Mouse (Mus musculus): ENCODE measurements around the gene Ina.
A peak's percentile ranks its signal among the peaks of the same experiment; 100 is the strongest.

The Ina gene

GRCm38 (mm10) chr19:47013340-47014158 is 949 bp upstream of the Ina start:
- no peak for DNase-seq (ENCODE audit: low spot score in 2 of 2)

DNA sequence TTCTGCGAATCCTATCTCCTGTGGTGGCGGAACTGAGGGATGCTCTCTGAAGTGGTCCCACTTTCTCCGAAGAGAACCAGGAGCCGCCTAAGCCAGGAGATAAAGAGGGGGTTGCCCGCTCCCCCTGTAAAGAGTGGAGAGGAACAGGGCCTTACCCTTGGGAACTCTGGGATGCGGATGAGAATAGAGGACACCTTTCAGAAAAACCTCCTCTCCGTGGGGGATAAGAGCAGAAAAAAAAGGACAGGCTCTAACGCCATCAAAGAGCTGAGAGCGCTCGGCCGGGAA is 395 bp upstream of the Ina start:
- no peak for DNase-seq (ENCODE audit: low spot score in 2 of 2)

DNA sequence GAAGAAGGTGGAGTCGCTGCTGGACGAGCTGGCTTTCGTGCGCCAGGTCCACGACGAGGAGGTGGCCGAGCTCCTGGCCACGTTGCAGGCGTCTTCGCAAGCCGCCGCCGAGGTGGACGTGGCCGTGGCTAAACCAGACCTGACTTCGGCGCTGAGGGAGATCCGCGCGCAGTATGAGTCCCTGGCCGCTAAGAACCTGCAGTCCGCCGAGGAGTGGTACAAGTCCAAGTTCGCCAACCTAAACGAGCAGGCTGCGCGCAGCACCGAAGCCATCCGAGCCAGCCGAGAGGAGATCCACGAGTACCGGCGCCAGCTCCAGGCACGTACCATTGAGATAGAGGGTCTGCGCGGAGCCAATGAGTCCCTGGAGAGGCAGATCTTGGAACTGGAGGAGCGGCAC is 898 bp downstream of the Ina start:
- DNase-seq (ENCODE audit: low spot score in 2 of 2), result no peak

DNA sequence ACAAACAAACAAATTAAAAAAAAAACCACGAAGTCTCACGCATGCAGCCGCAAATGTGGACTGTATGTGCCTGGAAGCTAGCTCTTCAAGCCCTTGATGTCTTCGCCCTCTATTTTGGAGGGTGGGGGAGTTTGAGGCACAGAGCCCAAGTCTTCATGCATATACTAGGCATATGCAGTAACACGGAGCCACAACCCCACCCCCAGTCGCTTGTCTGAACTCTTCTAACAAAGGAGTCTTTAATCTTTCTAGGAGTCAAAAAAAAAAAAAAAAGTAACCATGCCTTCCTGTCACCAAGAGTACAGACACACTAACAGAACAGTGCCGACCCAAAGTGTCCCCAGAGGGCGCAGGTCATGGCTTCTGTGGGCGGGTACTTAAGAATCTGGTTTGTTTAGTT is 1.5 kb downstream of the Ina start:
- no peak for DNase-seq (ENCODE audit: low spot score in 2 of 2)

DNA sequence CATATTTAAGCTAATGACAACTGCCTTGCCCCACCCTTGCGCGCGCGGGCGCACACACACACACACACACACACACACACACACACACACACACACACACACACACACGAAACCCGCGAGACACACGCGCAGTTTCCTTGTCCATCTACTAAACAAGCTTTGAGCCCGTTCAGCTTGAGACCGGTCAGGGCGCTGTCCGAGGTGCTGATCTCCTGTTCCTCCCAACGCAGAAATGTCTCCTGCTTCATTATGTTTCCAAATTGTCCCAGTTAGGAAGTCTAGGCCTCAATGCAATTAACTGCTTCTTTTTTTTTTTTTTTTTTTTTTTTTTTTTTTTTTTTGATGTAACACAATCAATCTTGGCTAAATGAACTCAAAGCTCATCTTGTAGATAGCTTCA is 2.0 kb downstream of the Ina start:
- DNase-seq (ENCODE audit: low spot score in 2 of 2), result peak; percentile 64 to 86

- no peak for DNase-seq (ENCODE audit: low spot score in 2 of 2)
Observed at GRCm38 (mm10) chr19:47017831-47018230, 3.3 kb downstream of the Ina start.

- no peak for DNase-seq (ENCODE audit: low spot score in 2 of 2)
Observed at GRCm38 (mm10) chr19:47018330-47018729, 3.8 kb downstream of the Ina start.

- DNase-seq (ENCODE audit: low spot score in 2 of 2), result no peak
Observed at GRCm38 (mm10) chr19:47019326-47019725, 4.8 kb downstream of the Ina start.

DNA sequence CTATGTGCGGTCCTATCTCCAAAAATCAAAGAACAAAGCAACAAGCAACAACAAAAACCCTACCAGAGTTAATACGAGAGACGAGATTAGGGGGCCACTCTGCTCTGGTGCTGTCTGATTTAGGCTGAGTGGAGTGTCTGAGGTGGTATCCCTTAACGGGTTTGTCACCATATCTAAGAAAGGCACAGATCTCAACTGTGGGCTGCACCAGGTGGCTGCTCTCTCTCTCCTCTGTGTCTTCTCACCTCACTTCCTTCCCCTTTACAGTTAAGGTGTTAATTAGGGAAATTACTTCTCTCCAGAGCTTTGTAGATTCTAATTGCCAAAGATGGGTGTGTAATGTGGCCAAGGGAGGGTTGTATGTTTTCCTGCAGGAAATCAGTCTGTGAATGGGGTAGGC is 8.2 kb downstream of the Ina start:
- DNase-seq (ENCODE audit: low spot score in 2 of 2), result no peak

GRCm38 (mm10) chr19:47023546-47023945 is 9.0 kb downstream of the Ina start:
- no peak for DNase-seq (ENCODE audit: low spot score in 2 of 2)

GRCm38 (mm10) chr19:47024954-47025353 is 10.5 kb downstream of the Ina start:
- DNase-seq (ENCODE audit: low spot score in 2 of 2), result no peak

DNA sequence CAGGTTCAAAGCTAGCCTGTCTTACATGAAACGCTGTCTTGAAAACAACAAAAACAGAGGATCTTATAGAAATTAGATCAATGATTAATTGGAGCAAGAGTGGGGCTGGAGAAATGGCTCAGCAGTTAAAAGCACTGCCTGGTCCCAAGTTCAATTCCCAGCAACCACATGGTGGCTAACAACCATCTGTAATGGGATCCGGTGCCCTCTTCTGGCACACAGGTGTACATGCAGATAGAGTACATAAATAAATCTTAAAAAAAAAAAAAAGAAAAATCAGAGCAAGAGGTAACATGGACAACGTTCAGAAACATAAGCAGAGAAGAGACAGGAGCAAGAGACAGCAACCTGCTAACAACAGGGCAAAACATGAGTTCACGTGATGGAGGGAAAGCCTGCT is 12.0 kb downstream of the Ina start:
- no peak for DNase-seq (ENCODE audit: low spot score in 2 of 2)

- no peak for DNase-seq (ENCODE audit: low spot score in 2 of 2)
Observed at GRCm38 (mm10) chr19:47029796-47030195, 15.3 kb downstream of the Ina start.

DNA sequence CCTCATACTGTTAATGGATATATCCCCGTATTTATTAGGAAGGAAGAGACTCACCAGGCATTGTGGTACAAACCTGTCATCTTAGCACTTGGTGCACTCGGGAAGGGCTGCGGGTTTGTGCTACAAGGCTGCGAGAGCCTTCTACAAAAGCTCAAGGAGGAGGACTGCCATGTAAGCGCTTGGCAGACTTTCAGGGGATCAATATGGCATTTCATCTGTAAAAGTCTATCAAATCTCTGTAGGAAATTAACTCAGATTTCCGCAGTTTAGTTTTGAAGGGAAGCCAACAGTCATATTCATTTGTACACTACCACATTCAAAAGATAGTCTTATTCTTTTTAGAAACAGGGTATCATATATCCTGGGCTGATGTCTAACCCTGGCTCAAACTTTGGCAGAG is 17.3 kb downstream of the Ina start:
- no peak for DNase-seq (ENCODE audit: low spot score in 2 of 2)

GRCm38 (mm10) chr19:47034916-47035315 is 20.4 kb downstream of the Ina start:
- DNase-seq (ENCODE audit: low spot score in 2 of 2), result no peak

GRCm38 (mm10) chr19:47036596-47036995 is 22.1 kb downstream of the Ina start:
- DNase-seq (ENCODE audit: low spot score in 2 of 2), result no peak

DNA sequence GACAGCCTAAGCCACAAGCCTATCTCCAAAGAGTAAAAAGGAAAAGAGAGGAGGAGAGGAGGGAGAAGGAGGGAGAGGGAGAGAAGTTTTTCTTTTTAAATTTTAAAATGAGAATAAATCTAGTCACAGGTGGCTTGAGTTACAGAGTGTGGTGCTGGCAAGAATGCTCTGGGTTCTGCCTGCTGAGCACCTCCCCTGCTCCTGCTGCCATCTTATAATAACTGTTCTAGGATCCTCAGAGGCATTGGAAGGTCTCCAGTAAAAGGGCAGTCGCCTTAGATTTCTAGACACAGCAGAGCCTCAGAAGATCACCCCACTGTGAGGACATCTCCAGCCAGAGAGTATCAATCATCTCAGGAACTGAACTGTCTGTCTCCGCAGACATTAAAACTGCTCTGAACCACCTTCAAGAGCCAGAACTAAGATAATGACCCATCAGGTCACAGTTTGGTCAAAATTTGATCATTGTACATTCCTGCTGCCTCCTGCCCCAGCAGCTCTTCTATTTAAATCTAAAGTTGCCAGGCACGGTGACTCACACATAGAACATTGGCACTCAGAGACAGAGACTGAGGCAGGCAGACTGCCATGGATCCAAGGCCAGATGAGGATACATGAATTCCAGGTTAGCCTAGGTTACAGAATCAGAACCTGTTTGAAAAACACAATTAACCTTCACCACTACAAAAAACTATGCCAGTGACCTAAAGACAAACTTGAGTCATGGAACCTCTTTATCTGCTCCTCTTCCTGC is 26.4 kb downstream of the Ina start:
- DNase-seq (ENCODE audit: low spot score in 2 of 2), result no peak

DNA sequence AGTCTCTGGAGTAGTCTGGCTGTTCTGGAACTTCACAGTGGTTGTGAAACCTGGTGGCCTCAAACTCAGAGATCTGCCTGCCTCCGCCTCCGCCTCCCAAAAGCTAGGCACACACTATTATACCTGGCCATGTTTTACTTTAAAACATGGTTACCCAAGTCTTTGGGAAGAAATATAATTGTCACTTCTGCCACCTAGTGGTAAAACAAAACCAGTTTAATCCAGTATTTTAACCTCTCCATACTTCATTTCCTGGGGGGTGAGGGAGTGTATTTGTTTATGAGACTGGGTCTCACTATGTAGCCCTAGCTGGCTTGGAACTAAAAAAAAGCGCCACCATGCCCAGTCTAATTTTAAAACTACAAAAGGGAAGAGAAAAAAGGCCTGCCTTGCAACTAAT is 29.1 kb downstream of the Ina start:
- no peak for DNase-seq (ENCODE audit: low spot score in 2 of 2)

GRCm38 (mm10) chr19:47046343-47046742 is 31.8 kb downstream of the Ina start:
- no peak for DNase-seq (ENCODE audit: low spot score in 2 of 2)

GRCm38 (mm10) chr19:47047236-47047833 is 32.8 kb downstream of the Ina start:
- no peak for DNase-seq (ENCODE audit: low spot score in 2 of 2)

GRCm38 (mm10) chr19:47049061-47049460 is 34.6 kb downstream of the Ina start:
- DNase-seq (ENCODE audit: low spot score in 2 of 2), result no peak

GRCm38 (mm10) chr19:47049840-47050239 is 35.3 kb downstream of the Ina start:
- no peak for DNase-seq (ENCODE audit: low spot score in 2 of 2)

Measured in spleen, postnatal 4 days (tissue).